Mouse (Mus musculus) spleen, adult 10 weeks (tissue): ENCODE data around the gene Gm42906. TPM values are rescaled to one million over a fixed set of nuclear protein-coding genes. Genes with fewer than 3 reads are reported as not detected.

Source experiments
- polyA plus RNA-seq: library from polyadenylated mRNA; stranded (reverse); fragments of 350-450 nt; fragmentation: Illumina TruSeq; extraction: RNeasy Lipid Tissue Mini Kit (QIAGEN cat#74804); gene quantifications from one replicate; pipeline ENCODE4 v1.2.3, GENCODE M21; 2015; ENCODE audit warnings: low replicate concordance; ENCODE audit not compliant: insufficient read depth

Gm42906 gene
- polyA plus RNA-seq: not detected

GRCm38 (mm10) chr5:151428113-151428756 is at the start of gene Gm42906:
TSS of gene Gm42906 (minus strand) at chr5:151428163.

GRCm38 (mm10) chr5:151233400-151234031 is 194.4 kb downstream of the Gm42906 start, which contains the start of gene Stard13:
TSS of gene Stard13 (minus strand) at chr5:151233836.

Other genes starting within 250 kb of the Gm42906 start
- gene Stard13, start 194.3 kb downstream of the Gm42906 start, polyA plus RNA-seq: 1.8 TPM
- not detected for gene Vmn2r18, start 177.9 kb upstream of the Gm42906 start, polyA plus RNA-seq
- gene Rfc3, start 223.1 kb upstream of the Gm42906 start, polyA plus RNA-seq: 36.0 TPM